Mouse (Mus musculus): ENCODE results near the gene Gm20379. TPM values are rescaled to one million over a fixed set of nuclear protein-coding genes. Genes with fewer than 3 reads are reported as not detected.

Gene Gm20379
- total and polyA plus RNA-seq, 3 experiments, result not detected

DNA sequence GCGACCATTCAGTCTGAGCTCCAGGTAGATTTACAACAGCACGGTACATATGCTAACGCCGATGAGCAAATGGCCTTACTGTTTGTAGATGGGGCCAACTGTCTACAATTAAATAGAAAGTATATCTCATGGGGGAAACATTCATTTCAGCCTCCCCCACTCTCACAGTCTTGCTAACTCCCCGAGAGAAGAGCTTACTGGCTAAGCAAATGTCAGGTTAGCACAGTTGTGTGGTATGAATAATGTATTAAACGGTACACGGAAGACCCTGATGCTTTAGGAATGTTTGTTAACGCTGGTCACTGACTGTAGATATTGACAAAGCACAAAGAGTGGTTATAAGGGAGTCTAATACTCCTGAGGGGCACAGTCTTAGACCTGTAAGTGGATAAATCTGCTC, 38.3 kb downstream of the Gm20379 start:
- no peak for ATAC-seq (ENCODE audit: extremely low read depth, insufficient number of reproducible peaks, low FRiP score, poor library complexity, severe bottlenecking)
- Histone ChIP-seq H3K4me1 (ENCODE audit: insufficient read depth, low read depth, low read length) (peaks cover 18% of the 10 kb centered on the region), H3K4me3 (ENCODE audit: low read depth, low read length) (no peak overlapping the region), H3K27me3 (ENCODE audit: insufficient read depth, low read length) (no peaks in the 10 kb centered on the region), H3K9me3 (replicated peaks) (no peaks in the 10 kb centered on the region), H3K36me3 (replicated peaks) (peaks cover 81% of the 10 kb centered on the region)
- DNase-seq (ENCODE audit: low spot score), result no peak
- TF ChIP-seq GATA1 (IDR thresholded peaks at IDR 0.05; ENCODE audit: borderline replicate concordance, low read length) (no peak), TAL1 (conservative IDR thresholded peaks at IDR 0.05; ENCODE audit: low read depth, low read length) (no peak), GATA2 (IDR thresholded peaks at IDR 0.05; ENCODE audit: borderline replicate concordance, low read depth, low read length) (no peak), POLR2AphosphoS5 (IDR thresholded peaks at IDR 0.05; ENCODE audit: insufficient replicate concordance, low read depth, low read length) (no peak), CTCF (IDR thresholded peaks at IDR 0.05; ENCODE audit: low read depth, low read length) (no peak)

GRCm38 (mm10) chr13:92346338-92346737, 40.6 kb downstream of the Gm20379 start:
- Histone ChIP-seq H3K36me3 (replicated peaks) (peaks cover 85% of the 10 kb centered on the region), H3K4me3 (ENCODE audit: low read depth, low read length) (no peak overlapping the region), H3K27me3 (ENCODE audit: insufficient read depth, low read length) (no peaks in the 10 kb centered on the region), H3K4me1 (ENCODE audit: insufficient read depth, low read depth, low read length) (peaks cover 2% of the 10 kb centered on the region; the same call in 1 of the 2 replicates), H3K9me3 (replicated peaks) (no peaks in the 10 kb centered on the region)
- TF ChIP-seq CTCF (IDR thresholded peaks at IDR 0.05; ENCODE audit: low read depth, low read length), result no peak
- no peak for TF ChIP-seq TAL1 (conservative IDR thresholded peaks at IDR 0.05; ENCODE audit: low read depth, low read length)
- TF ChIP-seq POLR2AphosphoS5 (IDR thresholded peaks at IDR 0.05; ENCODE audit: insufficient replicate concordance, low read depth, low read length), result no peak
- no peak for TF ChIP-seq GATA1 (IDR thresholded peaks at IDR 0.05; ENCODE audit: borderline replicate concordance, low read length)
- TF ChIP-seq GATA2 (IDR thresholded peaks at IDR 0.05; ENCODE audit: borderline replicate concordance, low read depth, low read length), result no peak
- no peak for ATAC-seq (ENCODE audit: extremely low read depth, insufficient number of reproducible peaks, low FRiP score, poor library complexity, severe bottlenecking)
- DNase-seq (ENCODE audit: low spot score), result no peak

DNA sequence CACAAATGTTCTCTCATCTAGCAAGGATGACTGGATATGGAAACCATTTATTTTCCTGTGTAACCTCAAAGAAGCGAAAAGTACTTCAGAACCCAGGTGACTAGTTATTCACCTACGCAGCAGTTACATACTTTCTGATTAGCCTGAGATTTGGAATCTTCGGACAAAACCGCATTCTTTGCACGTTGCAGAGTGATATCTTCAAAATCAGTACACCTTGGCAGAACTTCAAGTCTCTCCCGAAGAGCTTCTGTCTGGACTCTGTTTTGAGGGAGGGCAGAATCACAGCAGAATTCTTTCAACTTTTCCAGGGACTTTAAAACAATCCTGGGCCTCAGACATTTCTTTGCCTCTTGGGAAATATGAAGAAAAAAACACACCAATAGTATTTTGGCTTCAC, 45.3 kb downstream of the Gm20379 start:
- ATAC-seq (ENCODE audit: extremely low read depth, insufficient number of reproducible peaks, low FRiP score, poor library complexity, severe bottlenecking), result no peak
- peaks cover 61% of the 10 kb centered on the region for H3K36me3 ChIP-seq (replicated peaks)

DNA sequence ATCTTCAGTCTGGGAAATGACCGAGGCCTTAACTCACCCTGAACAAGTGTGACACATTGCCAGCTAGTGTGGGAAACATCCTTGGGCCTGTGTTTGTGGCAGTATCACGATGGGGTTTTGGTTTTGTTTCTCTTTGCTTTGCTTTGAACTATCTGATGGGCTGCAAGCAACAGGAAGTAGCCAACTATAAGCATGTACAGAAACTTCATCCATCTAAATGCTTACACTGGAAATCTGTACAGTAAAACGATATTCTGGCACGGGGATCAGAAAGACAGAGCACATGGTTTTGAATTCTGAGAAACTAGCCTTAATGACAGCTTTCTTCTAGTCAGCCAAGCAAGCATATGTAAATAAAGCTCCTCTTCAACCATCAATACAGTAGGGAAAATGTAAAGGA, 48.2 kb downstream of the Gm20379 start:
- Histone ChIP-seq H3K36me3 (replicated peaks) (peaks cover 58% of the 10 kb centered on the region), H3K9me3 (replicated peaks) (no peaks in the 10 kb centered on the region), H3K27me3 (ENCODE audit: insufficient read depth, low read length) (no peaks in the 10 kb centered on the region), H3K4me1 (ENCODE audit: insufficient read depth, low read depth, low read length) (peaks cover 32% of the 10 kb centered on the region), H3K4me3 (ENCODE audit: low read depth, low read length) (peak overlapping the region; percentile 92)
- no peak for DNase-seq (ENCODE audit: low spot score)
- ATAC-seq (ENCODE audit: extremely low read depth, insufficient number of reproducible peaks, low FRiP score, poor library complexity, severe bottlenecking), result no peak
- no peak for TF ChIP-seq TAL1 (conservative IDR thresholded peaks at IDR 0.05; ENCODE audit: low read depth, low read length)
- no peak for TF ChIP-seq POLR2AphosphoS5 (IDR thresholded peaks at IDR 0.05; ENCODE audit: insufficient replicate concordance, low read depth, low read length)
- no peak for TF ChIP-seq GATA2 (IDR thresholded peaks at IDR 0.05; ENCODE audit: borderline replicate concordance, low read depth, low read length)
- TF ChIP-seq GATA1 (IDR thresholded peaks at IDR 0.05; ENCODE audit: borderline replicate concordance, low read length), result no peak
- TF ChIP-seq CTCF (IDR thresholded peaks at IDR 0.05; ENCODE audit: low read depth, low read length), result no peak

More for the DNA sequence above, 45.3 kb downstream of the Gm20379 start:
- no peak for TF ChIP-seq GATA1 (IDR thresholded peaks at IDR 0.05; ENCODE audit: borderline replicate concordance, low read length)
- H3K4me3 ChIP-seq (ENCODE audit: low read depth, low read length), result no peak overlapping the region
- DNase-seq (ENCODE audit: low spot score), result no peak
- H3K9me3 ChIP-seq (replicated peaks), result no peaks in the 10 kb centered on the region
- no peaks in the 10 kb centered on the region for H3K27me3 ChIP-seq (ENCODE audit: insufficient read depth, low read length)
- H3K4me1 ChIP-seq (ENCODE audit: insufficient read depth, low read depth, low read length), result peaks cover 20% of the 10 kb centered on the region

GRCm38 (mm10) chr13:92354456-92355271, 48.9 kb downstream of the Gm20379 start, which contains the start of the genes Dhfr and Msh3:
TSS of gene Dhfr (plus strand) at chr13:92354726.
TSS of gene Msh3 (minus strand) at chr13:92355003.
- ATAC-seq (ENCODE audit: extremely low read depth, insufficient number of reproducible peaks, low FRiP score, poor library complexity, severe bottlenecking) (peak; percentile 89), DNase-seq (ENCODE audit: low spot score) (peak; percentile 81)
- no peaks in the 10 kb centered on the region for H3K9me3 ChIP-seq (replicated peaks)
- TF ChIP-seq GATA1 (IDR thresholded peaks at IDR 0.05; ENCODE audit: borderline replicate concordance, low read length) (no peak), CTCF (IDR thresholded peaks at IDR 0.05; ENCODE audit: low read depth, low read length) (peak; percentile 23; the same call in 1 of the 2 replicates)
- peaks cover 32% of the 10 kb centered on the region for H3K4me1 ChIP-seq (ENCODE audit: insufficient read depth, low read depth, low read length)
- peak within 1 kb of the TSS; percentile 92 for H3K4me3 ChIP-seq (ENCODE audit: low read depth, low read length)
- no peaks in the 10 kb centered on the region for H3K27me3 ChIP-seq (ENCODE audit: insufficient read depth, low read length)
- H3K36me3 ChIP-seq (replicated peaks), result peaks cover 61% of the 10 kb centered on the region

DNA sequence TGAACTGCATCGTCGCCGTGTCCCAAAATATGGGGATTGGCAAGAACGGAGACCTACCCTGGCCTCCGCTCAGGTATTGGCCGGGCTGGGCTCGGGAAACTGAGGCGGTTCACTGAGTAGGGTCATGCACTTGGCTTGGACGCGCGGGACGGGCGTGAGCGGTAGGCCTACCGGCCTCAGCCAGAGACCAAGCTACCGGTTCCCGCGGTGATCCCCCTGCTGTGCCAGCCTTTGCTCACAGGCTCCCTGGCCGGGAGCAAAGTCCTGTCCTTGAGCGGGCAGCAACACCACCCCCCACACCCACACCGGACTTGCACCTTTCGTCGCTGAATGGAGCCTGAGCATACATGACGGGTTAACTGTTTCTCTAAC, 49.5 kb downstream of the Gm20379 start:
- no peaks in the 10 kb centered on the region for H3K27me3 ChIP-seq (ENCODE audit: insufficient read depth, low read length)

More for the DNA sequence above, 49.5 kb downstream of the Gm20379 start:
- H3K36me3 ChIP-seq (replicated peaks), result peaks cover 63% of the 10 kb centered on the region
- no peaks in the 10 kb centered on the region for H3K9me3 ChIP-seq (replicated peaks)
- no peak for TF ChIP-seq POLR2AphosphoS5 (IDR thresholded peaks at IDR 0.05; ENCODE audit: insufficient replicate concordance, low read depth, low read length)
- TF ChIP-seq GATA2 (IDR thresholded peaks at IDR 0.05; ENCODE audit: borderline replicate concordance, low read depth, low read length), result no peak
- no peak for TF ChIP-seq GATA1 (IDR thresholded peaks at IDR 0.05; ENCODE audit: borderline replicate concordance, low read length)
- TF ChIP-seq TAL1 (conservative IDR thresholded peaks at IDR 0.05; ENCODE audit: low read depth, low read length), result no peak
- no peak for TF ChIP-seq CTCF (IDR thresholded peaks at IDR 0.05; ENCODE audit: low read depth, low read length)
- peak overlapping the region; percentile 92 for H3K4me3 ChIP-seq (ENCODE audit: low read depth, low read length)
- peak; percentile 11; the same call in 1 of the 2 replicates for ATAC-seq (ENCODE audit: extremely low read depth, insufficient number of reproducible peaks, low FRiP score, poor library complexity, severe bottlenecking)
- DNase-seq (ENCODE audit: low spot score), result no peak
- peaks cover 32% of the 10 kb centered on the region for H3K4me1 ChIP-seq (ENCODE audit: insufficient read depth, low read depth, low read length)

All from G1E (cell line).